Mouse (Mus musculus): ENCODE data around the gene Auh. TPM values are rescaled to one million over a fixed set of nuclear protein-coding genes. Genes with fewer than 3 reads are reported as not detected.

Auh gene
- total and polyA plus RNA-seq, 3 experiments, result 68.5 to 191 (median 74.1) TPM

DNA sequence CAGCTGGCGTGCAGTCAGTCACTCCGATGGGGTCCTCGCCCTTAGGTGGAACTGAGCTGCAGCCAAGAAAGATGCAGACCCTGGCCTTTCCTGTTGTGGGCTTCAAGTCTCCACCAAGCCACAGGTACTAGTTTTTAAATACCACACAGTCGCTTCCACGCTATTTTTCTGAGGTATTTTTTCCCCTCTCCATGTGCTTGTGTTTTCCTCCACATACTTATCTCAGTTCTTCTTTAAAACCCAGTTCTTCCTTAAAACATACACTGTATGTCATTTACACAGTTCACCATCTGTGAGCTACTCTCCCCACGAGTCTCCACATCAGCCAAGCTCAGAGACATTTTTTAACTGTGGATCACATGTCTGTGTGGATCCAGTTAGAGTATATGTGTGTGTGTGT is 41.4 kb upstream of the Auh start:
- Histone ChIP-seq H3K4me1 (ENCODE audit: control insufficient read depth in 1 of 2, insufficient read depth in 2 of 2) (peaks cover 29 to 59% of the 10 kb centered on the region in 2 experiments), H3K79me2 (replicated peaks; ENCODE audit: control insufficient read depth, extremely low read depth, insufficient read depth, poor library complexity, severe bottlenecking) (peaks cover 67% of the 10 kb centered on the region), H3K36me3 (replicated peaks in 1 of 2; ENCODE audit: control insufficient read depth in 1 of 2, insufficient read depth in 1 of 2, low read length in 1 of 2) (peaks cover 40 to 87% of the 10 kb centered on the region in 2 experiments), H3K27ac (ENCODE audit: insufficient read depth, low read depth) (no peak overlapping the region), H3K27me3 (replicated peaks) (no peaks in the 10 kb centered on the region), H3K9me3 (replicated peaks; ENCODE audit: low read length) (no peaks in the 10 kb centered on the region), H3K4me2 (ENCODE audit: insufficient read depth, low read depth, poor library complexity, severe bottlenecking) (no peak overlapping the region), H3K9ac (ENCODE audit: insufficient read depth, low read depth) (no peak overlapping the region), H3K4me3 (replicated peaks in 1 of 3; ENCODE audit: low read depth in 2 of 3, low read length in 2 of 3, poor library complexity in 1 of 3) (no peak overlapping the region)
- in situ Hi-C loops (cut with MboI; ENCODE audit: low pct_ligation_motif_present, low pct_unique_long_range_greater_than_20kb, low sequenced_read_pairs) (loop anchor here (5.0 to 10.0 kb wide), 2 partner anchors 54 to 116 kb away; no protein-coding TSS in a partner anchor), dilution Hi-C loops (cut with MboI; ENCODE audit: extremely low pct_ligation_motif_present, extremely low pct_unique_long_range_greater_than_20kb, low sequenced_read_pairs) (no loop called here)
- TF ChIP-seq CHD1 (IDR thresholded peaks at IDR 0.05; ENCODE audit: low read depth, low read length) (no peak), NRF1 (IDR thresholded peaks at IDR 0.05; ENCODE audit: low read depth, low read length) (no peak), POLR2A (IDR thresholded peaks at IDR 0.05; ENCODE audit: low read depth, low read length) (no peak), MXI1 (IDR thresholded peaks at IDR 0.05; ENCODE audit: low read depth, low read length) (no peak), CTCF (conservative IDR thresholded peaks at IDR 0.05 in 1 of 2, IDR thresholded peaks at IDR 0.05 in 1 of 2; ENCODE audit: low read depth in 2 of 2, low read length in 2 of 2) (no peak), ZKSCAN1 (IDR thresholded peaks at IDR 0.05; ENCODE audit: borderline replicate concordance, low read depth, low read length) (no peak), TBP (conservative IDR thresholded peaks at IDR 0.05; ENCODE audit: low read depth, low read length) (no peak), ZC3H11A (IDR thresholded peaks at IDR 0.05; ENCODE audit: low read depth, low read length) (no peak), E2F4 (IDR thresholded peaks at IDR 0.05; ENCODE audit: insufficient replicate concordance, low read depth, low read length) (no peak), RCOR1 (conservative IDR thresholded peaks at IDR 0.05; ENCODE audit: low read depth, low read length) (no peak), MAX (IDR thresholded peaks at IDR 0.05; ENCODE audit: low read length) (no peak), POLR2AphosphoS2 (IDR thresholded peaks at IDR 0.05; ENCODE audit: low read depth, low read length) (no peak), JUN (IDR thresholded peaks at IDR 0.05; ENCODE audit: insufficient read depth, low read depth, low read length) (no peak), MAZ (IDR thresholded peaks at IDR 0.05; ENCODE audit: low read depth, low read length) (no peak), ETS1 (conservative IDR thresholded peaks at IDR 0.05; ENCODE audit: low read depth, low read length) (no peak), UBTF (IDR thresholded peaks at IDR 0.05; ENCODE audit: low read depth, low read length) (no peak), ZMIZ1 (IDR thresholded peaks at IDR 0.05; ENCODE audit: low read depth, low read length) (no peak), MAFK (IDR thresholded peaks at IDR 0.05; ENCODE audit: insufficient replicate concordance, low read length) (no peak), MYC (IDR thresholded peaks at IDR 0.05; ENCODE audit: low read depth, low read length) (no peak), KAT2A (IDR thresholded peaks at IDR 0.05; ENCODE audit: insufficient replicate concordance, low read length) (no peak)
- no peak for DNase-seq (ENCODE audit: extremely low read depth)

DNA sequence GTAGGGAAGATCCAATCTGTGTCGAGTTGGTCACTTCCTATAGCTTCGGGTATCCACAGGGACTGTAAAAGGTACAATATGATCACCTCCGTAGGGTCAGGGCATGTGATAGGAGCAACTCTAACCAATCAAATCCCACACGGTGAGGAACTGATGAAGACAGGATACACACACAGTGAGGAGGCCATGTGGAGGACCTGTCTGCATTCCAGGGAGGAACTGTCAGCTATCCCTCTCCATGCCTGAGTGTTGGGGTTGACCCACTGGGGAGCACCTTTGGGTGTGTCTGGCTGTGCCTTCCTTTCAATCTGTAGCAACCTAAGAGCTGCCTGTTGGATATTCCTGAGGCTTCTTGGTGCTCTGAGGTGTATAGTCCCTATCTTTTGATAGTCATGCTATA is 33.4 kb upstream of the Auh start:
- no peak for TF ChIP-seq SMC3 (IDR thresholded peaks at IDR 0.05; ENCODE audit: low read depth, low read length)
- TF ChIP-seq USF1 (IDR thresholded peaks at IDR 0.05; ENCODE audit: low read depth, low read length), result no peak
- TF ChIP-seq CTCF (conservative IDR thresholded peaks at IDR 0.05 in 1 of 2, IDR thresholded peaks at IDR 0.05 in 1 of 2; ENCODE audit: low read depth in 2 of 2, low read length in 2 of 2), result no peak
- TF ChIP-seq MEF2A (IDR thresholded peaks at IDR 0.05; ENCODE audit: borderline replicate concordance, low read depth, low read length), result no peak
- TF ChIP-seq JUND (conservative IDR thresholded peaks at IDR 0.05; ENCODE audit: low read depth, low read length), result no peak
- TF ChIP-seq MXI1 (IDR thresholded peaks at IDR 0.05; ENCODE audit: low read depth, low read length), result no peak
- H3K4me3 ChIP-seq (replicated peaks in 1 of 3; ENCODE audit: low read depth in 2 of 3, low read length in 2 of 3, poor library complexity in 1 of 3), result no peak overlapping the region
- no peak overlapping the region for H3K9ac ChIP-seq (ENCODE audit: insufficient read depth, low read depth)
- in situ Hi-C loops (cut with MboI; ENCODE audit: low pct_ligation_motif_present, low pct_unique_long_range_greater_than_20kb, low sequenced_read_pairs), result no loop called here
- peaks cover 22 to 40% of the 10 kb centered on the region in 2 experiments for H3K36me3 ChIP-seq (replicated peaks in 1 of 2; ENCODE audit: control insufficient read depth in 1 of 2, insufficient read depth in 1 of 2, low read length in 1 of 2)
- dilution Hi-C loops (cut with MboI; ENCODE audit: extremely low pct_ligation_motif_present, extremely low pct_unique_long_range_greater_than_20kb, low sequenced_read_pairs), result no loop called here
- no peak overlapping the region for H3K4me2 ChIP-seq (ENCODE audit: insufficient read depth, low read depth, poor library complexity, severe bottlenecking)
- no peaks in the 10 kb centered on the region for H3K9me3 ChIP-seq (replicated peaks; ENCODE audit: low read length)
- DNase-seq (ENCODE audit: extremely low read depth), result no peak
- H3K79me2 ChIP-seq (replicated peaks; ENCODE audit: control insufficient read depth, extremely low read depth, insufficient read depth, poor library complexity, severe bottlenecking), result peaks cover 3% of the 10 kb centered on the region; the same call in 1 of the 2 replicates
- no peak overlapping the region for H3K27ac ChIP-seq (ENCODE audit: insufficient read depth, low read depth)
- no peaks in the 10 kb centered on the region for H3K27me3 ChIP-seq (replicated peaks)
- peaks cover 2 to 27% of the 10 kb centered on the region in 2 experiments; a peak in 2 of 4 replicates for H3K4me1 ChIP-seq (ENCODE audit: control insufficient read depth in 1 of 2, insufficient read depth in 2 of 2)
